In genomic region chr5:142926204-142926939, GRCm38 (mm10) we compare ENCODE assay signal across 8 mouse cellular contexts. TPM values are rescaled to one million over a fixed set of nuclear protein-coding genes. Genes with fewer than 3 reads are reported as not detected.
A peak's percentile ranks its signal among the peaks of the same experiment; 100 is the strongest.
DNase-seq lines count a peak whose midpoint lies in the region; ATAC-seq lines count a peak whose summit lies in the region.

No protein-coding gene starts in this region.

- H3K27me3 ChIP-seq in intestine, embryonic 16.5 days (replicated peaks; ENCODE audit: control insufficient read depth, insufficient read depth, low read length): no peaks in the 10 kb centered on the region
- H3K27me3 ChIP-seq in lung, embryonic 15.5 days: no peaks in the 10 kb centered on the region

- peak overlapping the region; percentile 44 for H3K9ac ChIP-seq in intestine, embryonic 16.5 days (ENCODE audit: low read depth, low read length)
- H3K9ac ChIP-seq in lung, embryonic 15.5 days: peak overlapping the region; percentile 8; the same call in 1 of the 2 replicates

- no peaks in the 10 kb centered on the region for H3K36me3 ChIP-seq in intestine, embryonic 16.5 days (ENCODE audit: control insufficient read depth, insufficient read depth, low read length)
- H3K36me3 ChIP-seq in lung, embryonic 15.5 days: no peaks in the 10 kb centered on the region

- peak overlapping the region; percentile 91 for H3K27ac ChIP-seq in intestine, embryonic 16.5 days (ENCODE audit: low read length)
- H3K27ac ChIP-seq in lung, embryonic 15.5 days: peak overlapping the region; percentile 87

- peak; percentile 43 for ATAC-seq in intestine, embryonic 16.5 days
- ATAC-seq in lung, embryonic 15.5 days (ENCODE audit: borderline replicate concordance, extremely low read depth, low FRiP score, low TSS enrichment): peak; percentile 89

- no peaks in the 10 kb centered on the region; the same call in 1 of the 2 replicates for H3K9me3 ChIP-seq in intestine, embryonic 16.5 days (ENCODE audit: control insufficient read depth, low read length)
- no peaks in the 10 kb centered on the region for H3K9me3 ChIP-seq in lung, embryonic 15.5 days

- peaks cover 44% of the 10 kb centered on the region for H3K4me1 ChIP-seq in intestine, embryonic 16.5 days (ENCODE audit: control insufficient read depth, insufficient read depth, low read length)
- peaks cover 39% of the 10 kb centered on the region for H3K4me1 ChIP-seq in lung, embryonic 15.5 days

- WGBS in intestine, embryonic 16.5 days: 14% methylated on average over 13 of the region's 13 CpGs
- 7% methylated on average over 13 of the region's 13 CpGs for WGBS in lung, embryonic 15.5 days

- peak; percentile 68 for DNase-seq in gastrocnemius, adult 18-20 months (ENCODE audit: low spot score)
- DNase-seq in gastrocnemius, postnatal 10 days: no peak
- peak; percentile 65 for DNase-seq in MN1 (ENCODE audit: low spot score)
- DNase-seq in gastrocnemius, postnatal 4 days (ENCODE audit: low spot score in 2 of 2): peak; percentile 46 to 57
- peak; percentile 46 for DNase-seq in thymus, postnatal 0 days (ENCODE audit: low spot score)
- no peak for DNase-seq in cerebellum, adult 9-11 months

- no peak overlapping the region for H3K4me3 ChIP-seq in intestine, embryonic 16.5 days (ENCODE audit: low read length)
- no peak overlapping the region for H3K4me3 ChIP-seq in lung, embryonic 15.5 days

- H3K4me2 ChIP-seq in intestine, embryonic 16.5 days (ENCODE audit: low read depth, low read length): 0 out of 2 replicates have a peak overlapping the region, but pooled peaks have one; percentile 5
- H3K4me2 ChIP-seq in lung, embryonic 15.5 days: peak overlapping the region; percentile 43

RNA-seq across cellular contexts. Expression of gene Actb, which starts 19.8 kb away (rescaled TPM):
- total RNA-seq in gastrocnemius, adult 18-20 months (2021): 100 to 1,000 TPM; 452 to 583 TPM
- 1,000 to 10,000 TPM; 1,451 to 1,869 TPM for total RNA-seq in gastrocnemius, postnatal 10 days (2021)
- total RNA-seq in gastrocnemius, postnatal 4 days (2021): 1,000 to 10,000 TPM; 2,802 to 2,810 TPM
- polyA plus RNA-seq in intestine, embryonic 16.5 days (2015; fragmentation: Nextera tagmentation; extraction: Ambion mirVana): 14,111 and 16,287 TPM in 2 replicates
- 15,606 and 16,851 TPM in 2 replicates for polyA plus RNA-seq in lung, embryonic 15.5 days (2015; fragmentation: Nextera tagmentation; extraction: Ambion mirVana)
- 27,108 and 27,970 TPM in 2 replicates for polyA plus RNA-seq in thymus, postnatal 0 days (2015; fragmentation: Nextera tagmentation; extraction: Ambion mirVana)

RNA-seq across cellular contexts. Expression of gene Fbxl18, which starts 31.2 kb away (rescaled TPM):
- 1 to 10 TPM; 4.9 to 5.9 TPM for total RNA-seq in gastrocnemius, adult 18-20 months (2021)
- total RNA-seq in gastrocnemius, postnatal 10 days (2021): 1 to 10 TPM; 7.1 to 8.4 TPM
- 1 to 10 TPM; 9.7 to 9.8 TPM for total RNA-seq in gastrocnemius, postnatal 4 days (2021)
- 7.7 and 10.3 TPM in 2 replicates for polyA plus RNA-seq in intestine, embryonic 16.5 days (2015; fragmentation: Nextera tagmentation; extraction: Ambion mirVana)
- polyA plus RNA-seq in lung, embryonic 15.5 days (2015; fragmentation: Nextera tagmentation; extraction: Ambion mirVana): 11.1 and 13.5 TPM in 2 replicates
- polyA plus RNA-seq in thymus, postnatal 0 days (2015; fragmentation: Nextera tagmentation; extraction: Ambion mirVana): 4.7 and 5.9 TPM in 2 replicates

RNA-seq across cellular contexts. Expression of gene Fscn1, which starts 33.8 kb away (rescaled TPM):
- total RNA-seq in gastrocnemius, adult 18-20 months (2021): 1 to 10 TPM; 3.7 to 8.5 TPM
- 100 to 1,000 TPM in 1 of 2 experiments, 10 to 100 TPM in 1; 94.0 to 121 TPM for total RNA-seq in gastrocnemius, postnatal 10 days (2021)
- total RNA-seq in gastrocnemius, postnatal 4 days (2021): 100 to 1,000 TPM; 182 to 208 TPM
- 120 and 129 TPM in 2 replicates for polyA plus RNA-seq in intestine, embryonic 16.5 days (2015; fragmentation: Nextera tagmentation; extraction: Ambion mirVana)
- polyA plus RNA-seq in lung, embryonic 15.5 days (2015; fragmentation: Nextera tagmentation; extraction: Ambion mirVana): 240 and 246 TPM in 2 replicates
- 33.5 and 37.0 TPM in 2 replicates for polyA plus RNA-seq in thymus, postnatal 0 days (2015; fragmentation: Nextera tagmentation; extraction: Ambion mirVana)

Comparison
In these comparisons a context has a peak if more than half of its experiments do, and no peak if none do; other contexts are left out.
1. DNase-seq: peak in gastrocnemius, adult 18-20 months (single experiment), MN1 (single experiment), gastrocnemius, postnatal 4 days (2 of 2) and thymus, postnatal 0 days (single experiment); none in gastrocnemius, postnatal 10 days (single experiment) and cerebellum, adult 9-11 months (single experiment).
2. RNA of gene Fscn1, which starts 33.8 kb away (total RNA-seq): 182 to 208 TPM in gastrocnemius, postnatal 4 days and 94.0 to 121 TPM in gastrocnemius, postnatal 10 days; 3.7 to 8.5 TPM in gastrocnemius, adult 18-20 months; every median in the first group is over 10 times any median in the second.